Mouse (Mus musculus) neural tube, embryonic 11.5 days (tissue): ENCODE data around the gene Sfr1. TPM values are rescaled to one million over a fixed set of nuclear protein-coding genes. Genes with fewer than 3 reads are reported as not detected.
A peak's percentile ranks its signal among the peaks of the same experiment; 100 is the strongest.

ENCODE experiments used
- ATAC-seq: fragments of 200-750 bp; cut with Nextera tagmentation; 2 replicates; pipeline ENCODE4 v1.8.0; 2017; ENCODE audit warnings: moderate number of reproducible peaks, mild to moderate bottlenecking, moderate TSS enrichment, moderate library complexity; ENCODE audit not compliant: insufficient read depth, low FRiP score, low TSS enrichment
- DNase-seq: peaks from one replicate; pipeline ENCODE4 v3.0.0-alpha.2; 2015; ENCODE audit warnings: low spot score
- H3K27ac ChIP-seq: fragments of 300-500 bp; sonication (generic); 2 replicates; pipeline ENCODE4 v1.5.1; 2014; ENCODE audit warnings: low read depth, mild to moderate bottlenecking, low read length
- H3K27me3 ChIP-seq: fragments of 300-500 bp; sonication (generic); 2 replicates; pipeline ENCODE4 v1.6.1; 2014; ENCODE audit warnings: mild to moderate bottlenecking, low read length, mixed read lengths; ENCODE audit not compliant: control insufficient read depth, insufficient read depth
- H3K36me3 ChIP-seq: fragments of 300-500 bp; sonication (generic); 2 replicates; pipeline ENCODE4 v1.6.1; 2014; ENCODE audit warnings: mild to moderate bottlenecking, low read length, moderate library complexity, mixed read lengths; ENCODE audit not compliant: control insufficient read depth, insufficient read depth
- H3K4me1 ChIP-seq: fragments of 300-500 bp; sonication (generic); 2 replicates; pipeline ENCODE4 v1.6.1; 2014; ENCODE audit warnings: low read length, mixed read lengths; ENCODE audit not compliant: control insufficient read depth, insufficient read depth
- H3K4me2 ChIP-seq: fragments of 300-500 bp; sonication (generic); 2 replicates; pipeline ENCODE4 v1.6.1; 2014; ENCODE audit warnings: low read depth, mild to moderate bottlenecking, moderate library complexity
- H3K4me3 ChIP-seq: fragments of 300-500 bp; sonication (generic); 2 replicates; pipeline ENCODE4 v1.5.1; 2014; ENCODE audit warnings: low read depth, low read length
- H3K9ac ChIP-seq: fragments of 300-500 bp; sonication (generic); 2 replicates; pipeline ENCODE4 v1.6.1; 2014; ENCODE audit warnings: mild to moderate bottlenecking, low read length
- H3K9me3 ChIP-seq: fragments of 300-500 bp; sonication (generic); 2 replicates; pipeline ENCODE4 v1.6.1; 2016; ENCODE audit warnings: low read length; ENCODE audit not compliant: control insufficient read depth
- WGBS: fragments of 180-500 bp; shearing (Covaris S2); extraction: QIAGEN DNeasy Blood & Tissue Kit; methylation state at CpG from one replicate; pipeline ENCODE4 v1.1.7; 2014; 5-methylcytosine and 5-hydroxymethylcytosine counted together
- polyA plus RNA-seq: library from polyadenylated mRNA; unstranded; fragments of >200 nt; fragmentation: Nextera tagmentation; extraction: Ambion mirVana; gene quantifications from 2 replicates; pipeline ENCODE4 v1.2.1, GENCODE M21; 2014

Sfr1 gene
- polyA plus RNA-seq, 1 experiment from 2014 or later, result 295 TPM

GRCm38 (mm10) chr19:47730691-47731070 lies 801 bp upstream of the Sfr1 start:
- Histone ChIP-seq H3K27ac (peak overlapping the region; percentile 83), H3K9ac (peak overlapping the region; percentile 55), H3K4me1 (no peaks in the 10 kb centered on the region), H3K4me3 (peak overlapping the region; percentile 71), H3K27me3 (no peaks in the 10 kb centered on the region), H3K4me2 (peak overlapping the region; percentile 58), H3K36me3 (peaks cover 4% of the 10 kb centered on the region; the same call in 1 of the 2 replicates), H3K9me3 (no peaks in the 10 kb centered on the region)
- peak; percentile 79 for ATAC-seq
- WGBS, result 1% methylated on average over 12 of the region's 12 CpGs
- DNase-seq, result peak; percentile 79

GRCm38 (mm10) chr19:47731931-47732330 lies 449 bp downstream of the Sfr1 start:
- peak overlapping the region; percentile 81 for H3K9ac ChIP-seq
- peak overlapping the region; percentile 71 for H3K4me3 ChIP-seq
- H3K27me3 ChIP-seq, result no peaks in the 10 kb centered on the region
- no peaks in the 10 kb centered on the region for H3K4me1 ChIP-seq
- H3K9me3 ChIP-seq, result no peaks in the 10 kb centered on the region
- H3K36me3 ChIP-seq, result peaks cover 4% of the 10 kb centered on the region; the same call in 1 of the 2 replicates
- ATAC-seq (no peak), DNase-seq (peak; percentile 80)
- H3K4me2 ChIP-seq, result peak overlapping the region; percentile 49
- peak overlapping the region; percentile 88 for H3K27ac ChIP-seq
- 2% methylated on average over 11 of the region's 15 CpGs for WGBS

- no peaks in the 10 kb centered on the region for H3K4me1 ChIP-seq
- no peak overlapping the region for H3K27ac ChIP-seq
- no peak overlapping the region for H3K4me2 ChIP-seq
- no peak overlapping the region for H3K9ac ChIP-seq
- H3K4me3 ChIP-seq, result no peak overlapping the region
- H3K27me3 ChIP-seq, result no peaks in the 10 kb centered on the region
- H3K9me3 ChIP-seq, result no peaks in the 10 kb centered on the region
- WGBS, result 97% methylated on average over 2 of the region's 2 CpGs
- DNase-seq (no peak), ATAC-seq (no peak)
- no peaks in the 10 kb centered on the region for H3K36me3 ChIP-seq
These were observed 15.6 kb downstream of the Sfr1 start for GRCm38 (mm10) chr19:47747072-47747471.

GRCm38 (mm10) chr19:47748950-47749349 lies 17.5 kb downstream of the Sfr1 start:
- no peak for ATAC-seq
- H3K4me2 ChIP-seq, result no peak overlapping the region

GRCm38 (mm10) chr19:47750391-47750790 lies 18.9 kb downstream of the Sfr1 start:
- H3K36me3 ChIP-seq, result no peaks in the 10 kb centered on the region
- H3K27me3 ChIP-seq, result no peaks in the 10 kb centered on the region
- no peak overlapping the region for H3K4me3 ChIP-seq
- H3K27ac ChIP-seq, result no peak overlapping the region
- no peaks in the 10 kb centered on the region for H3K9me3 ChIP-seq
- DNase-seq, result no peak
- H3K4me1 ChIP-seq, result no peaks in the 10 kb centered on the region
- no peak for ATAC-seq
- H3K9ac ChIP-seq, result no peak overlapping the region
- H3K4me2 ChIP-seq, result no peak overlapping the region
- whole genome bisulfite sequencing, result 58% methylated on average over 5 of the region's 5 CpGs

More at GRCm38 (mm10) chr19:47748950-47749349, 17.5 kb downstream of the Sfr1 start:
- Histone ChIP-seq H3K9ac (no peak overlapping the region), H3K4me3 (no peak overlapping the region), H3K27ac (no peak overlapping the region), H3K27me3 (no peaks in the 10 kb centered on the region), H3K4me1 (no peaks in the 10 kb centered on the region), H3K9me3 (no peaks in the 10 kb centered on the region), H3K36me3 (no peaks in the 10 kb centered on the region)
- WGBS, result 72% methylated on average over 2 of the region's 2 CpGs
- no peak for DNase-seq

GRCm38 (mm10) chr19:47752456-47752855 lies 21.0 kb downstream of the Sfr1 start:
- ATAC-seq, result no peak
- no peak overlapping the region for H3K4me2 ChIP-seq
- H3K36me3 ChIP-seq, result no peaks in the 10 kb centered on the region
- no peaks in the 10 kb centered on the region for H3K9me3 ChIP-seq
- 91% methylated on average over 9 of the region's 9 CpGs for WGBS
- H3K4me1 ChIP-seq, result no peaks in the 10 kb centered on the region
- no peaks in the 10 kb centered on the region for H3K27me3 ChIP-seq
- no peak overlapping the region for H3K4me3 ChIP-seq
- H3K9ac ChIP-seq, result no peak overlapping the region
- DNase-seq, result no peak
- H3K27ac ChIP-seq, result no peak overlapping the region

GRCm38 (mm10) chr19:47753921-47754320 lies 22.4 kb downstream of the Sfr1 start:
- ATAC-seq, result no peak
- 86% methylated on average over 4 of the region's 4 CpGs for WGBS

GRCm38 (mm10) chr19:47754931-47755330 lies 23.4 kb downstream of the Sfr1 start:
- Histone ChIP-seq H3K4me2 (no peak overlapping the region), H3K36me3 (no peaks in the 10 kb centered on the region), H3K9me3 (no peaks in the 10 kb centered on the region), H3K27me3 (no peaks in the 10 kb centered on the region), H3K9ac (no peak overlapping the region), H3K27ac (no peak overlapping the region), H3K4me1 (no peaks in the 10 kb centered on the region), H3K4me3 (no peak overlapping the region)
- WGBS, result 90% methylated on average over 9 of the region's 9 CpGs
- DNase-seq (no peak), ATAC-seq (no peak)

More at GRCm38 (mm10) chr19:47753921-47754320, 22.4 kb downstream of the Sfr1 start:
- Histone ChIP-seq H3K27ac (no peak overlapping the region), H3K27me3 (no peaks in the 10 kb centered on the region), H3K9me3 (no peaks in the 10 kb centered on the region), H3K36me3 (no peaks in the 10 kb centered on the region), H3K4me3 (no peak overlapping the region), H3K9ac (no peak overlapping the region), H3K4me2 (no peak overlapping the region), H3K4me1 (no peaks in the 10 kb centered on the region)
- DNase-seq, result no peak

- Histone ChIP-seq H3K4me1 (no peaks in the 10 kb centered on the region), H3K4me3 (no peak overlapping the region), H3K9me3 (no peaks in the 10 kb centered on the region), H3K4me2 (no peak overlapping the region), H3K27ac (no peak overlapping the region), H3K36me3 (no peaks in the 10 kb centered on the region), H3K27me3 (no peaks in the 10 kb centered on the region), H3K9ac (no peak overlapping the region)
- no peak for DNase-seq
- 76% methylated on average over 19 of the region's 19 CpGs for WGBS
- no peak for ATAC-seq
These were observed 24.1 kb downstream of the Sfr1 start for GRCm38 (mm10) chr19:47755625-47756024.
